Mouse (Mus musculus) forelimb bud, embryonic 11.5 days (tissue): ENCODE results near the gene 4930596D02Rik.

Experiments used
- DNase-seq: peaks from one replicate; pipeline ENCODE4 v3.0.0-alpha.2; 2012; ENCODE audit warnings: low read depth, low spot score

The 4930596D02Rik gene

DNA sequence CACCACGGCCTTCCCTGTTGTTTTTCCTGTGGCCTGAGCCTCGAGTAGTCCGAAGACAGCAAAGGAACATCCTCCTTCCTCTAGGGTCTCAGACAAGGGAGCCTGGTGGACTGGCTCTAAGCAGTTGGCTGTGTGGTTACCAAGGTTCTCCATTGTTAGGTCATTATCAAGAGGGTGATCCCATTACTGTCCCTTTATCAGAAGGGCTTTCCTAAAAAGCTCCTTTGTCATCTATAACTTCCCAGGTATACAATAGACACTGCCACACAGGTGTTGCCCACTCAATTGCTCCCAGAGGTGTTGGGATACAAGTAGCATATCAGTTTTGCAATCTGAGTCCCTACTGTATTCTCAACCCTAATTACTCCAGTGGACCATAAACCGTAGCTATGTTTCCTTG, at the start of gene 4930596D02Rik:
Gene 4930596D02Rik (minus strand): TSS at position 101 of the 400 bp plus-strand sequence.
- DNase-seq = no peak

GRCm38 (mm10) chr14:35853254-35853653, 41.5 kb upstream of the 4930596D02Rik start:
- no peak for DNase-seq

GRCm38 (mm10) chr14:35845271-35845670, 33.5 kb upstream of the 4930596D02Rik start:
- DNase-seq = no peak

DNA sequence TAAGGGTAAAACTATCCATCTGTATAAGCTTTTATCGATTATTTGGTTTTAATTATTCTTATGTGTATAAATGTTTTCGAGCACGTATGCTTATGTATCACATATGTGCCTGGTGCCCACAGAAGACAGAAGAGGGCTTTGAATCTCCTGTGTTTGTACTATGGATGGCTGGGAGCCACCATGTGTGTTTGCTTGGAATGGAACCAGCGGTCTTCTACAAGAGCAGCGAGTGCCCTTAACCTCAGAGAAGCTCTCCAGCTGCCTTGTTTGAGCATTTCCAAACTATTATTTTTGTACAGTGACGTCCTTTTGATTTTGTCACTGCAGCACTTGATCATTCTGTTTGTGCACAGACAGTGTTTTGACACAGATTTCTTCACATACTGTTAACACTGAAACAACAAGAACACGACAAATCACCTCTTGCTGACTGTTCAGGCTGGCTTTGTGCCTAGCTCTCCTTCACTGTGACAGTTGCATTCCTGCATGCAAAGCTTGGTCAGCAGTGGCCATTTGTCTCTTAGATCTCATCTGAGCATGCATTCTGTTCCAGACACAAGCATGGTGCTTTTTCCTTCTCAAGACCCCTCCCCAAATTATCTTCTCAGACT, 30.4 kb upstream of the 4930596D02Rik start:
- DNase-seq = no peak

DNA sequence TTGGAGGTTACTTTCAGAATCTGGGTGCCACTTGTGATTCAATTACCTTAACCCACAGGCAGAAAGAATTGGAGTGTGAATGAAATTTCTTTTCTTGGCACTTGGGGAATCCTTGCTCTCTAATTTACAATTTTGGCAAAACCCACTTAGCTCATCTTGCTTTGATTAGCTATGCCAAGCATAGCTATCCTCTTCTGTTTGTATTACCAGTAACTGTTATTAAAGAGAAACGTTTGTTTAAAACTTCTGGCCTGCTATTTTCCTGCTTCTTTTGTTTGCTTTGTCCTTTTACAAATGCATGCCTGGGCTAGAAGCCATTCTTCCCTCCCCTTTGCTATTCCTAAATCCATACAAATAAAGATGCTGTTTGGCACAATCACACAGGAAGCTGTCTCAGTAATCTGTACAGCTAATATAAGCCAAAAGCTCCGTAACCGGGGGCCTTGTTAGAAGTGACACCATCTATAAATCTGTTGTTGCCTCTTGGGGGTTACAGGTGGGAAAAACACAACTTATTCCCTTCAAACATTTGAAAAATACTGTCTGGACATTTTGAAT, 19.0 kb downstream of the 4930596D02Rik start:
- DNase-seq = no peak

DNA sequence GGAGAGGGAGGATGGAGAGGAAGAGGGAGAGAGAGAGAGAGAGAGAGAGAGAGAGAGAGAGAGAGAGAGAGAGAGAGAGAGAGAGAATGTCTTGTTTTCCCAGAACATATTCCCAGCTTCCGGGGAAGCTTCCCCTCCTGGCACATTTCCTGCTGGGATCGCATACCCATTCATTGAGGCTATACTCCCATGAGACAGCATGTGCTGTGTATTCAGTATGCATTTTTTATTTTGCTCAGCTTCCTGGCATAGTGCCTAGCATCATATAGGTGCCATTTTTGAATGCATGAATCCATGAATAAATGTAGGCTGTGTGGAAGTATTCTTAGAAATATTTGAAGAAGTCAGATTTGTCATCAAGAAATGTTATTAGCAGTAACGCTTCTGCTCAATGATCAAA, 31.7 kb downstream of the 4930596D02Rik start:
- no peak for DNase-seq

GRCm38 (mm10) chr14:35773306-35773705, 38.5 kb downstream of the 4930596D02Rik start:
- DNase-seq = no peak
